Mouse (Mus musculus) CD4-positive naive resting alpha-beta T cell, adult 57 days (primary cell): ENCODE data around the gene Gtf2a1. TPM values are rescaled to one million over a fixed set of nuclear protein-coding genes. Genes with fewer than 3 reads are reported as not detected.

Experiments
- total RNA-seq: library from RNA; stranded (reverse); gene quantifications from one replicate; pipeline ENCODE4 v1.2.4, GENCODE M21; 2023

Gtf2a1 gene
- total RNA-seq = 36.6 TPM

DNA sequence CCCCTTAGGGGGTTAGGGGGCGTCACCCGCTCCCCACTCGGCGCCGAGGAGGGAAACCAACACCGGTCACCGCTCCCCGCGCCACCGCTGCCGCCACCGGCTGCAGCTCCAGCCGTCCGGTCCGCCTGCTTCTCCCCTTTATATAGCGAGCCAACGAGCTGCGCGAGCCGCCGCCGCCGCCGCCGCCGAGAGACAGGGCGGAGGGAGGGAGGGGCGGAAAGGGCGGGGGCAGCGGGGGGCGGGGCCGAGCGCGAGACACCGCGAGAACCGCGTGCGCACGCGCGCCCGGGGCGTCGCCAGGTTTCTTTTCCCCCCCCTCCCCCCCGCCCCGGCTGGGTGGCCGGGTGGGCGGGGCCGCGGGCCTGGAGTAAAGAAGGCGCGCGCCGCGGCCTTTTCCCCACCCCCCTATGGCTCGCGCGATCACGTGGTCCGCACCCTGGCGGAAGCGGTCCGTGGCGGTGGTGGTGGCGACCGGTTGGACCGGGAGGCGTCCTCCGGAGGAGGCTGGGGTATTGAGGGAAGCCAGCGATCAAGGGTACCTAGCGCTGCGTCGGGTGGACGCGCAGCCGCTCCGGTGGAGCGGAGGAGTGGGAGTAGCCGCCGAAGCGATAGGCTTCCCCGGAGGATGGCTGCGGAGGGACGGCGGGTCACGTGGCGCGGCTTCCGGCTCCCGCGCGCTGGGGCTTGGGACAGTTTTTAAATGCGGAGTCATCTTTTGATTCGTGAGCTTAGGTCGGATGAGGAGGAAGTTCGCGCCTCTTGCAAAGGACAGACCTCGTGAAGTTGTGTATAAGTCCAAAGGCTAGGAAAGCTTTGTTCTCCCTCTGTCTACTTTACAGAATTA is at the start of gene Gtf2a1:
TSS of gene Gtf2a1 (minus strand) at position 641 of the 844 bp plus-strand sequence.

Other genes with a start within 250 kb of the Gtf2a1 start
- gene Cep128, start 206.1 kb downstream of the Gtf2a1 start, total RNA-seq = 7.9 TPM
- gene Tshr, start 205.9 kb downstream of the Gtf2a1 start, total RNA-seq = not detected
- 3.5 TPM for gene Ston2, start 197.9 kb upstream of the Gtf2a1 start, total RNA-seq